Mouse (Mus musculus): ENCODE measurements around the gene Traip. TPM values are rescaled to one million over a fixed set of nuclear protein-coding genes. Genes with fewer than 3 reads are reported as not detected.

Gene Traip
- polyA plus RNA-seq, 1 experiment from 2014 or later = 8.6 TPM

DNA sequence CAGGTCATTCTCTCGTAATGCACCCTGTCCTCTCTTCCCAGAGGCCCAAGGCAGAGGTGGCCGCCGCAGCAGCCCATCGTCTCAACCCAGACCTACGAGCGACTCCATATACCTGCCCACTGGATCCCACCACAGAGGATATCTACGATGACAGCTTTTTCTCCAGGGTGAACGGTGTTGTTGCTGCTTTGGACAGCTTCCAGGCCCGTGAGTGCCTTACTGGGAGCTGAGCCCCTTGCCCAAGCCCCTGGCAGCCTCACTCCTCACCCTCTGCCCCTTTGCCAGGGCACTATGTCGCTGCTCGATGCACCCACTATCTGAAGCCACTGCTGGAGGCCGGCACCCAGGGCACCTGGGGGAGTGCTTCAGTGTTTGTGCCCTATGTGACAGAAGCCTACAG, 28.9 kb downstream of the Traip start:
- 91% methylated on average over 12 of the region's 12 CpGs for WGBS

DNA sequence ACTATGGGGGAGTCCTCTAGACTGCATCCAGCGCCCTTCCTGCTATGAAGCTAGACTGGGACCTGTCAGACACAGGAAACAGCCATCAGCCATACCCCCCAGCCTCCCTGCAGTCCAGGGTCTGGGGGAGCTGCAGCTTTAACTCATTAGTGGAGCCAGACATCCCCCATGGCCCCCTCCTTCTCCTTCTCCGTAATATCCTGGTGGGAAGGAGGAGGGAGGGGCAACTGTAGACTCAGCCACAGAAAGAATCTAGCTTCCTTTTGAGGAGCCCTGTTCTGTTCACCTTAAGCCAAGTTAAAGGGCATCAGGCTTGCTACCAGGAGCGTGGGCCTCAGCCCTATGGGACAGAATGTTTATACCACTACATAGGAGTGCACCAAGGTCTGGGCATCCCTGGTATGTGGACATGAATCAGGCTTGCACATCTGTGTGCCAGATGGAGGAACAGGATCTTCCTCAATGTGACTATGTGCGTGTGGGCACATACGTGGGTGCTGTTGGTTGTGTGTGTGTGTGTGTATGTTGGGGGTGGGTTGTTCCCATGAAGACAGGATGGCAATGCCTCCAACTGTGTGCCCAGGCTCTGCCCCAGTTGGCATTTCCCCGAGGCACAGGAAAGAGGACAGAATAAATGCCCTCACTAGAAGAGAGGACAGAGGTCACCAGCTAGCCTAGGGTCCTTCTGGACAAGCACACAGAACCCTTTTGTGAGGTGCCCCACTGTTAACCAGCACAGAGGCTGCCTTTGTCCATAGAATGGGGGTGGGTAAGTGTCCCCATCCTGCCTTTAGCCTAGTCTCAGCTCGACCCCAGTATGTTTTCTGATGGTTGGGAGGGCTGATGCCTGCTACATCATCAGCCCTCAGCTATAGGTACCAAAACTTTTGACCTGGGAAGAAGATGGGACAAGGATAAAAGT, 32.0 kb downstream of the Traip start:
- Histone ChIP-seq H3K9ac (peak overlapping the region; percentile 21; the same call in 1 of the 2 replicates), H3K4me1 (replicated peaks; ENCODE audit: control insufficient read depth, insufficient read depth, low read length) (peaks cover 15% of the 10 kb centered on the region; the same call in 1 of the 2 replicates), H3K4me2 (replicated peaks) (peak overlapping the region; percentile 91), H3K9me3 (ENCODE audit: control insufficient read depth, low read length) (no peaks in the 10 kb centered on the region), H3K27ac (peak overlapping the region; percentile 83), H3K4me3 (replicated peaks; ENCODE audit: low read length) (no peak overlapping the region), H3K36me3 (replicated peaks; ENCODE audit: control insufficient read depth, insufficient read depth) (no peaks in the 10 kb centered on the region), H3K27me3 (ENCODE audit: control insufficient read depth, insufficient read depth, low read length) (peaks cover 14% of the 10 kb centered on the region)
- ATAC-seq (ENCODE audit: low FRiP score) (no peak), DNase-seq (ENCODE audit: low spot score) (peak; percentile 30)
- 47% methylated on average over 7 of the region's 7 CpGs for WGBS

More for the DNA sequence above, 28.9 kb downstream of the Traip start:
- no peak overlapping the region for H3K4me2 ChIP-seq (replicated peaks)
- no peak overlapping the region for H3K4me3 ChIP-seq (replicated peaks; ENCODE audit: low read length)
- H3K9me3 ChIP-seq (ENCODE audit: control insufficient read depth, low read length) = no peaks in the 10 kb centered on the region
- no peak for DNase-seq (ENCODE audit: low spot score)
- H3K9ac ChIP-seq = no peak overlapping the region
- H3K36me3 ChIP-seq (replicated peaks; ENCODE audit: control insufficient read depth, insufficient read depth) = no peaks in the 10 kb centered on the region
- H3K27me3 ChIP-seq (ENCODE audit: control insufficient read depth, insufficient read depth, low read length) = no peaks in the 10 kb centered on the region
- no peak for ATAC-seq (ENCODE audit: low FRiP score)
- H3K27ac ChIP-seq = no peak overlapping the region
- peaks cover 9% of the 10 kb centered on the region; the same call in 1 of the 2 replicates for H3K4me1 ChIP-seq (replicated peaks; ENCODE audit: control insufficient read depth, insufficient read depth, low read length)

DNA sequence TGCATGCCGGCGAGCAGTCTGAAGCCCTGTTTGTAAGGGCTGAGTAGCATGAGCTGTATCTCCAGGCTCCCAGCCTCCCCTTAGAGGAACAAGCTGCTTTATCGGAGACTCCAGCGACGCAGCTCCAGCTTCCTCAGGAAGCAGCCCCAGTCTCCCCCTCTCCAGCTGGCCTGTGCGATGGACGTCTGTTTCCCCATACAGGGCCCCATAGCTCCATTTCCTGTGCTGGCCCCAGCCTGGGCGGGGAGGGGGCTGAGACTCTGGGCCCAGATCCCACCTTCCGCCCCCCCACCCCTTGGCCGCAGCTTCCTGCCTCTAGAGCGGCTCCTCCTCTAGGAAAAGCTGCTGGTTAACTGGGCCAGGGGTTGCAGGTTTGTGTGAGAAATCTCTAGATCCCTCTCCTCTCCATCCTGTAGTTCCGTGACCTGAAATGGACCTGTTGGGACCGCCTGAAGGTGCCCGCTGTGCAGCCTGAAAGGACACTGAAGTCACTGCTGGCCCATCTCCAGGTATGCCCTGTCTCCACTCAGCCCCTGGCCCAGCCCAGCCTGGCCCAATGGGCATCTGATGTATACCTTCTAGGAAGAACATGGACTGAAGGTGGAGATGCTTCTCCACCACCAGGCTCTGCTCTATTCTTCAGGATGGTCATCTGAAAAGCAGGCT, 32.9 kb downstream of the Traip start, which contains the start of gene Gm20661:
Gm20661 (plus strand) TSS at position 378 of the 666 bp plus-strand sequence.
- peak; percentile 46 for DNase-seq (ENCODE audit: low spot score)
- Histone ChIP-seq H3K9ac (peak within 1 kb of the TSS; percentile 21; the same call in 1 of the 2 replicates), H3K4me3 (replicated peaks; ENCODE audit: low read length) (peak within 1 kb of the TSS; percentile 65), H3K27ac (peak within 1 kb of the TSS; percentile 83), H3K27me3 (ENCODE audit: control insufficient read depth, insufficient read depth, low read length) (peaks cover 14% of the 10 kb centered on the region), H3K4me1 (replicated peaks; ENCODE audit: control insufficient read depth, insufficient read depth, low read length) (peaks cover 15% of the 10 kb centered on the region; the same call in 1 of the 2 replicates), H3K36me3 (replicated peaks; ENCODE audit: control insufficient read depth, insufficient read depth) (no peaks in the 10 kb centered on the region), H3K4me2 (replicated peaks) (peak within 1 kb of the TSS; percentile 91), H3K9me3 (ENCODE audit: control insufficient read depth, low read length) (no peaks in the 10 kb centered on the region)
- 55% methylated on average over 14 of the region's 14 CpGs for WGBS
- peak; percentile 50; the same call in 1 of the 2 replicates for ATAC-seq (ENCODE audit: low FRiP score)

DNA sequence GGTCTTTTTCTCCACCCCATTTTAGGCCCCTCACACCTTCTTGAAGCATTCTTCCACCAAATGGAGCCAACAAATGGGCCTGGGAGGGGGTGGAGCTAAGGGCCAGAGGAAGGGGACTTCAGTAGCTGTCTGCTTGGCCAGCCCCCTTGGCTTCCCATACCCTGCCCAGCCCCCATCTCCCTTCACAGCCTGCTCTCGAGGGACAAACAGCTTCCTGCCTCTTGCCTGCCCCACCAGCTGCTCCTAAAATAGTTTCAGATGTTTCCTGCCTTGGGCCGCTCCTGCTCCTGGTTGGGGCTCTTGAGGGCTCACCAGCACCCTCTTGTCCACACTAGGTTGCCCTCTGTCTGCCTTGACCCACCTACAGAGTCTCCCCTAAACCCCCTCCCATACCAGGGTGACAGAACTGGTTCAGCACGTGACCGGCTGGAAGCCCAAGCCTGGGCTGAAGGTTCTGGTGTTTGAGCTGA, 33.5 kb downstream of the Traip start:
- Histone ChIP-seq H3K9ac (no peak overlapping the region; the same call in 1 of the 2 replicates), H3K4me1 (replicated peaks; ENCODE audit: control insufficient read depth, insufficient read depth, low read length) (peaks cover 15% of the 10 kb centered on the region; the same call in 1 of the 2 replicates), H3K4me2 (replicated peaks) (peak overlapping the region; percentile 91), H3K27me3 (ENCODE audit: control insufficient read depth, insufficient read depth, low read length) (peaks cover 14% of the 10 kb centered on the region), H3K4me3 (replicated peaks; ENCODE audit: low read length) (peak overlapping the region; percentile 65), H3K36me3 (replicated peaks; ENCODE audit: control insufficient read depth, insufficient read depth) (no peaks in the 10 kb centered on the region), H3K9me3 (ENCODE audit: control insufficient read depth, low read length) (no peaks in the 10 kb centered on the region), H3K27ac (peak overlapping the region; percentile 83)
- DNase-seq (ENCODE audit: low spot score) = no peak
- WGBS = 48% methylated on average over 4 of the region's 4 CpGs
- no peak for ATAC-seq (ENCODE audit: low FRiP score)

DNA sequence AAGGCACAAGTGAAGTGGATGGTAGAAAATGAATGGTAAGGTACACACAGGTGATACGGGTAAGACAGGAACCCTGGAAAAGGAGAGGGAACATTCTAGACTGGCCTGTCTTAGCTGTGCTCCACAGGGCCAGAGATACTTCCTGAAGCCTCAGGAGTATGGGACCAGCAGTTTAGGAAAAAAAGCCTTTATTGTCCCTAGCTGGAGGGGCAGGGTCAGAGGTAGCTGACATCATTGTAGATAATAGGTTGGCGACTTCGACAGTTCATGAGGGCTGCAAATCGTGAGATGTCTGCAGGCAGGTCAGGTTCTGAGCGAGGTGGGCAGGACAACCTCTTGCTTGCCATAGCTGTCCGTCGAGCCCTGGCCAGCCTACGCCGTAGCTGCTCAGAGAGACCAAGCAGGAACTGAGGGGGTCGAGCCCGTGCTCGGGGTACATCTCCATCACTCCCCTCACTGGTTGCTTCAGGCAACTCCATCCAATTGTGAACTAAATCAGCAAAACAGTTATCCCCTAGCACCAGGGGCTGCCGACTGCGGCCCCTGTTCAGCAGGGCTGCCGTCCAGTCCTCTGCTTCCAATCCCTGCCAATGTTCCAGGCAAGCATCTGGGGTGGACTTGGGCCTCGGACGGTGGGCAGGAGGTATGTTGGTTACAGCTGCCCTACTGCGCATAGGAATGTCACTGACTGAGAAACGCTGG, 34.3 kb downstream of the Traip start:
- H3K4me2 ChIP-seq (replicated peaks) = peak overlapping the region; percentile 91
- peaks cover 14% of the 10 kb centered on the region for H3K27me3 ChIP-seq (ENCODE audit: control insufficient read depth, insufficient read depth, low read length)
- no peaks in the 10 kb centered on the region for H3K9me3 ChIP-seq (ENCODE audit: control insufficient read depth, low read length)
- WGBS = 72% methylated on average over 19 of the region's 19 CpGs
- peak overlapping the region; percentile 75; the same call in 1 of the 2 replicates for H3K27ac ChIP-seq
- ATAC-seq (ENCODE audit: low FRiP score) = no peak
- H3K36me3 ChIP-seq (replicated peaks; ENCODE audit: control insufficient read depth, insufficient read depth) = no peaks in the 10 kb centered on the region
- peak overlapping the region; percentile 65 for H3K4me3 ChIP-seq (replicated peaks; ENCODE audit: low read length)
- peaks cover 15% of the 10 kb centered on the region; the same call in 1 of the 2 replicates for H3K4me1 ChIP-seq (replicated peaks; ENCODE audit: control insufficient read depth, insufficient read depth, low read length)
- H3K9ac ChIP-seq = no peak overlapping the region
- no peak for DNase-seq (ENCODE audit: low spot score)

DNA sequence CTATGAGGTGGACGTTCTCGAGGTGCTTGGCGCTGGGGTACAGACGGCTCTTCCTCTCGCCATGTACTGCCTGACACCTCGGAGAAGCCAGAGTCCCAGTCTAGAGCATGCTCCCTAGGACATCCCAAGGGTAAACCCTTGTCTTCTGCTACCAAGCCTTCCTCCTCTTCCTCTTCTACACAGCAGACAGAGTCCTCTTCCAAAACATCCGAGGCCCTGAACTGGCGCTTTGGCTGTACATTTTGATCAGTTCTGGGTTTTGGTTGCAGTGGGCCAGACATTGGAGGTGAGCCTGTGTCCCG, 34.8 kb downstream of the Traip start:
- Histone ChIP-seq H3K4me2 (replicated peaks) (peak overlapping the region; percentile 91), H3K27me3 (ENCODE audit: control insufficient read depth, insufficient read depth, low read length) (peaks cover 14% of the 10 kb centered on the region), H3K9me3 (ENCODE audit: control insufficient read depth, low read length) (no peaks in the 10 kb centered on the region), H3K27ac (peak overlapping the region; percentile 62; the same call in 1 of the 2 replicates), H3K4me1 (replicated peaks; ENCODE audit: control insufficient read depth, insufficient read depth, low read length) (peaks cover 15% of the 10 kb centered on the region; the same call in 1 of the 2 replicates), H3K36me3 (replicated peaks; ENCODE audit: control insufficient read depth, insufficient read depth) (no peaks in the 10 kb centered on the region), H3K4me3 (replicated peaks; ENCODE audit: low read length) (peak overlapping the region; percentile 65), H3K9ac (peak overlapping the region; percentile 68; the same call in 1 of the 2 replicates)
- ATAC-seq (ENCODE audit: low FRiP score) (no peak), DNase-seq (ENCODE audit: low spot score) (no peak)
- 66% methylated on average over 9 of the region's 9 CpGs for WGBS

DNA sequence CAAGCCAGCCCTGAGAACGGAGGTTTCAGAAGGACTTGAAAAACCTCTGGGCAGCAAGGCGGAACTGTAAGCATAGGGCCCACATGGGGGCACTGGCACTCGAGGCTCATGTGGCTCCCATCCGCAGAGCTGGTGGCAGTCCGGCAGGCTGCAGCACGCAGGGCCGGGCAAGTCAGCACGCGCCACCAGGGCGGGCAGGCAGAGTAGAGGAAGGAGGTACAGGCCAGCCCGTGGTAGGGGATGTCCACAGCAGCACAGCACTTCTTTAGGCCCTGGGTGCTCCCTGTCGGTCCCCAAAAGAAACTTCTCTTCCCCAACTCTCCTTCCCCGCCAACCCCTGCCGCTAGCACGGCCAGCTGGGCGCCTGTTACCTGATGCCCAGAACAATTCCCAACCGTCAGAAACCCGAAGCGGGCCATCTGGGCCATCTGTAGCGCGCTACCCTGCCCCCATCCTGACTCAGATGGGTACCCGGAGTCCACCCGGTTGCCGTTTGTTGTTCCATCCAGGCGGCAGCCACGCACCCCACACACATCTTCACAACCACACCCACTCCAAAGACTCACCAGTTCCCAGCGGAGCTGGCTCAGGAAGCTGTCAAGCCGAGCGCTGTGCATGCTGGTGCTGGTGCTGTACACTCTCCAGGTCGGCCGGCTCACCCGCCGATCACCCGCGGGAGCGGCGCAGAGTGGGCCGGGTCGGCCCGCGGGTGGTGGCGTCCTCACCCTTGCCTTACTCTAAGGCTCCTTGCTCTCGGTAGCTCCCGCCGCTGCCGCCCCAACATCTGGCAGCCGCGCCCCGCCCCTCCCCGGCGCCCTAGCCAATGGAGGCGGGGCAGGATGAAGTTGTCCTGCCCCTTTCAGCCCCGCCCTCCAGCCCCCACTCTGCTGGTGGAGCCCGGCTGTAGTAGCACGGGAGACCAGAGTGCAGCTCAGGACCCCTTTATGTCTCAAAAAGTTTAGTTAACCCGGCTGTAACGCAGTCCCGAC, 35.5 kb downstream of the Traip start, which contains the start of gene Inka1:
Inka1 (minus strand) TSS at position 749 of the 989 bp plus-strand sequence.
- peaks cover 14% of the 10 kb centered on the region for H3K27me3 ChIP-seq (ENCODE audit: control insufficient read depth, insufficient read depth, low read length)
- DNase-seq (ENCODE audit: low spot score) (peak; percentile 63), ATAC-seq (ENCODE audit: low FRiP score) (peak; percentile 74)
- H3K4me1 ChIP-seq (replicated peaks; ENCODE audit: control insufficient read depth, insufficient read depth, low read length) = peaks cover 15% of the 10 kb centered on the region; the same call in 1 of the 2 replicates
- WGBS = under 1% methylated on average over 55 of the region's 58 CpGs
- H3K36me3 ChIP-seq (replicated peaks; ENCODE audit: control insufficient read depth, insufficient read depth) = no peaks in the 10 kb centered on the region
- H3K9ac ChIP-seq = peak within 1 kb of the TSS; percentile 68
- no peaks in the 10 kb centered on the region for H3K9me3 ChIP-seq (ENCODE audit: control insufficient read depth, low read length)
- peak within 1 kb of the TSS; percentile 62; the same call in 1 of the 2 replicates for H3K27ac ChIP-seq
- H3K4me2 ChIP-seq (replicated peaks) = peak within 1 kb of the TSS; percentile 91
- peak within 1 kb of the TSS; percentile 65 for H3K4me3 ChIP-seq (replicated peaks; ENCODE audit: low read length)

DNA sequence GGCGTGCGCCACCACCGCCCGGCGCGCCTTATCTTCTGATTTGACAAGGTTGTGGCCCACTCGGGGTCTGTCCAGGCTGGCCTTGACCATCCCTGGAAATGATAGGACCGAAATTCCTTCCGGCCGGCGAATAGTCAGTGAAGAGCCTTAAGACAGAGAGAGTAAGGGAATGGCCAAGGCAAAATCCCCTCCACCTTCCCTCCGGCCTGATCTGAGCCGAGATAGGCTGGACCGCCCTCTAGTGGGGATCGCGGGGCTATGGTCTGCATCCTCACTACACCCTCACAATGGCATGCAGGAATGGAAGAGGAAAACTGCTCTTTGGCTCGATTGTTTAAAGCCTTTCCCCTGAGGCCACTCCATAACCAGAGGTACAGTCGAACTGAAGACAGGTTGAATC, 36.4 kb downstream of the Traip start:
- DNase-seq (ENCODE audit: low spot score) (peak; percentile 81), ATAC-seq (ENCODE audit: low FRiP score) (peak; percentile 67; the same call in 1 of the 2 replicates)
- Histone ChIP-seq H3K4me1 (replicated peaks; ENCODE audit: control insufficient read depth, insufficient read depth, low read length) (peaks cover 9% of the 10 kb centered on the region; the same call in 1 of the 2 replicates), H3K27me3 (ENCODE audit: control insufficient read depth, insufficient read depth, low read length) (peaks cover 14% of the 10 kb centered on the region), H3K27ac (no peak overlapping the region), H3K9ac (no peak overlapping the region), H3K4me3 (replicated peaks; ENCODE audit: low read length) (peak overlapping the region; percentile 65; the same call in 1 of the 2 replicates), H3K36me3 (replicated peaks; ENCODE audit: control insufficient read depth, insufficient read depth) (no peaks in the 10 kb centered on the region), H3K4me2 (replicated peaks) (peak overlapping the region; percentile 91), H3K9me3 (ENCODE audit: control insufficient read depth, low read length) (no peaks in the 10 kb centered on the region)
- WGBS = 6% methylated on average over 18 of the region's 18 CpGs

All from hindbrain, embryonic 14.5 days (tissue).